Mouse (Mus musculus) lung, adult 2 months (tissue): Measurements from ENCODE around the gene BC048679. TPM values are rescaled to one million over a fixed set of nuclear protein-coding genes. Genes with fewer than 3 reads are reported as not detected.

Experiments used
- DNase-seq: peaks from one replicate; pipeline ENCODE4 v3.0.0; 2022
- H3K4me1 ChIP-seq: fragments of 200-500 bp; 2 replicates; pipeline ENCODE4 v1.6.1; 2011; ENCODE audit warnings: low read length; ENCODE audit not compliant: control insufficient read depth, insufficient read depth
- H3K4me3 ChIP-seq: fragments of 200-500 bp; replicated peaks from 2 replicates; pipeline ENCODE3; 2011; ENCODE audit warnings: low read depth, mild to moderate bottlenecking, control low read depth, low read length; ENCODE audit errors: extremely low read depth
- CTCF ChIP-seq: fragments of 200-500 bp; IDR thresholded peaks from 2 replicates; pipeline ENCODE4 v1.5.1; 2011; ENCODE audit warnings: mild to moderate bottlenecking, low read length, control low read depth; ENCODE audit not compliant: insufficient read depth
- POLR2A ChIP-seq: fragments of 200-500 bp; IDR thresholded peaks from 2 replicates; pipeline ENCODE4 v1.6.1; 2011; ENCODE audit warnings: low read depth, mild to moderate bottlenecking, control low read depth, low read length, borderline replicate concordance; ENCODE audit errors: extremely low read depth
- WGBS: fragments of 180-500 bp; shearing (Covaris S2); methylation state at CpG from one replicate; pipeline ENCODE4 v1.1.7; 2018; 5-methylcytosine and 5-hydroxymethylcytosine counted together
- polyA plus RNA-seq: library from polyadenylated mRNA; depleted of rRNA; stranded (reverse); fragments of >200 nt; gene quantifications from 2 replicates; pipeline ENCODE4 v1.2.3, GENCODE M21; 2012

BC048679 gene
- polyA plus RNA-seq, 1 experiment = not detected

GRCm38 (mm10) chr7:81523008-81523662 lies 25.1 kb upstream of the BC048679 start:
- H3K4me1 ChIP-seq = peaks cover 4% of the 10 kb centered on the region
- under 1% methylated on average over 31 of the region's 31 CpGs for WGBS
- TF ChIP-seq CTCF (no peak), POLR2A (peak; percentile 95)
- DNase-seq = peak; percentile 78
- H3K4me3 ChIP-seq = peak overlapping the region; percentile 92

DNA sequence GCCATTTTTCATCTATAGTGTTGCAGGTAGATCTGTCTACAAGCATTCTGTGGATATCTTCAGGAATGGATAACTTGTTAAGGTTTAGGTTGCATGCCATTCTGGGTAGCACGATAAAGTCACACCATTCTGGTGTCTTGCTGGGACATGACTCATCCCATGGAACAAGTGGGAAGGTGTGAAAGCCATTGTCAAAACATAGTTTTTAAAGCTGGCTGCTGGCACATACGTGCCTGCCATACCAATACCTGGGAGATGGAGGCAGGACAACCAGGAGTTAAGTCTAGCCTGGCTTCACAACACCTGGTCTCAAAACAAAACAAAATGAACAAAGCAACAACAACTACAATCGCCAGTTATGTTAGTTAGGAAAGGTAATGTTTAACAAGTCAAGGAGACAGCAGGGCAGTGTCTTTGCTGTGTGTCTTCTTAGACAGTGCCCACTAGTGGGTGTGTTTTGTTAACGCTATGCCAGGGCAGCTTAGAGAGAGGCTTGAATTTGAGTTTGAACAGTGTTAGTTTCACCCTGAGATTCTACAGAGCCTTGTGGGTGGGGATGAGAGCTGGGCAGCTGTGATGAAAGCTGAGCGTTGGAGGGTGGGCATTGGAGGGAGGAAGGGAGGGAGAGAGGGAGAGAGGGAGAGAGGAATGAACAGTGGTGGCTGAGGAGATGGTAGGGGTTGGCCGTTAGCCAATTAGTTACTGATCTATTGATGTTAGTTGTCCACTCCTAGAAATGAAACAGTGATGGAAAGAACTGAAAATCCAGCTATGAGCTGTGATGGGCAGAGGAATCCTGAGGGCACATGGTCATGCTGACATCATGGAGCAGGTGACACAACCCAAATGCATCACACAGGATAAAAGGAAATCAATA lies 18.3 kb upstream of the BC048679 start:
- TF ChIP-seq POLR2A (no peak), CTCF (no peak)
- H3K4me1 ChIP-seq = no peaks in the 10 kb centered on the region
- DNase-seq = no peak
- WGBS = 54% methylated on average over 6 of the region's 6 CpGs
- no peak overlapping the region for H3K4me3 ChIP-seq

- TF ChIP-seq POLR2A = no peak
- TF ChIP-seq CTCF = no peak
- no peak overlapping the region for H3K4me3 ChIP-seq
- H3K4me1 ChIP-seq = no peaks in the 10 kb centered on the region
- WGBS = 33% methylated on average over 13 of the region's 13 CpGs
- DNase-seq = no peak
Measured at GRCm38 (mm10) chr7:81514906-81515590, 17.0 kb upstream of the BC048679 start.

DNA sequence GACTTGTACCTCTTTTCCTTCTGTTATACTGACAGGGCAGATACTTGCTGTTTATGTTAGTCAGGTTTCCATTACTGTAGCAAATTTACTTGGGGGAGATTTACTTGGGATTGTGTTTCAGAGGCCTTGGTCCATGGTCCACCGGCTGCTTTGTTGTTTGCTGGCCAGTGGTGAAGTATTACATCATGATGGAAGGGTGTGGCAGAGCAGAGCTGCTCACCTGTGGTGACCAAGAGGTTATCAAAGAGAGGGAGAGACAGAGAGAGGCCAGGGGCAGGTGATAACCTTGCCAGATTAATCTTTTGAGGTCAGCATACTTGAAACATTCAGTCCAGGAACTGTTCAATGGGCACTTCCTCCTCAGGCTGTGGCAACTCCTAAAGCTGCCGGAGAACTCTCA lies 3.0 kb upstream of the BC048679 start:
- Histone ChIP-seq H3K4me1 (no peaks in the 10 kb centered on the region), H3K4me3 (no peak overlapping the region)
- TF ChIP-seq CTCF (no peak), POLR2A (no peak)
- DNase-seq = no peak
- WGBS = 47% methylated on average over 2 of the region's 2 CpGs

GRCm38 (mm10) chr7:81497171-81497570 lies 910 bp downstream of the BC048679 start:
- no peaks in the 10 kb centered on the region for H3K4me1 ChIP-seq
- WGBS = 20% methylated on average over 6 of the region's 6 CpGs
- DNase-seq = no peak
- H3K4me3 ChIP-seq = no peak overlapping the region
- TF ChIP-seq POLR2A (no peak), CTCF (no peak)

DNA sequence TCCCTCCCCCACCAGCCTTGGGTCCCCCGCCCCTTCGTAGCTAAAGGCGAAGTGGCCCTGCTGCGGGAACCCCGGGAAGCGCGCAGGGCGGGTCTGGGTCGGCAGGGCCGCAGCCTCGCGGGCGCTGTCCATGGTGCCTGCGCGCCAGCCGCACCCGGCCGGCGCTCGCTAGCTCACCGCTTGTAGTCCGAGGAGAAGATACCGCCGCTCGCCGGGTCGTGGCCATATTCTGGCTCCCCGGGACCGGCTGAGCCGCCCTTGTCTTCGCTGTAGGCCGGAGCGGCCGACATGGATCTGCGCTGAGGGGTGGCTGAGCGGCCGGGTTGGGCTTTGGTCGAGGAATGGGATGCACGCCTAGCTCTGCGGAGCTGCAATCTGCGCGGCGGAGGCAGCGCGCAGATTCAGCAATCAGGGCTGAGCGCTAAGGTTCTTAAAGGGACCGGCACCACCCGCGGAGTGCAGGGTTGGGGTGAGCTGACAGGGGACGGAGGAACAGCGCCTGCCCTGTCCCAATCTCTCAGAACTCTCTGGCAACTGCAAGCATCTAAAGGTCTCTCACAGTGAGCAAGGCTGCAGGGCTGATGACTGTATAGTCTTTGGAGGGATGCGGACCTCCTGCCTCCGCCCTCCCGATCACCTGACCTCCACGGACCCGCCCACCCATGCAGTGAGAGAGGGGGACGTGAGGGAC lies 4.6 kb downstream of the BC048679 start, which contains the start of gene Ap3b2:
Ap3b2 (minus strand) TSS at position 595 of the 691 bp plus-strand sequence.
- H3K4me1 ChIP-seq = no peaks in the 10 kb centered on the region
- DNase-seq = peak; percentile 30
- under 1% methylated on average over 57 of the region's 57 CpGs for WGBS
- H3K4me3 ChIP-seq = no peak within 1 kb of the TSS
- TF ChIP-seq CTCF (no peak), POLR2A (no peak)

DNA sequence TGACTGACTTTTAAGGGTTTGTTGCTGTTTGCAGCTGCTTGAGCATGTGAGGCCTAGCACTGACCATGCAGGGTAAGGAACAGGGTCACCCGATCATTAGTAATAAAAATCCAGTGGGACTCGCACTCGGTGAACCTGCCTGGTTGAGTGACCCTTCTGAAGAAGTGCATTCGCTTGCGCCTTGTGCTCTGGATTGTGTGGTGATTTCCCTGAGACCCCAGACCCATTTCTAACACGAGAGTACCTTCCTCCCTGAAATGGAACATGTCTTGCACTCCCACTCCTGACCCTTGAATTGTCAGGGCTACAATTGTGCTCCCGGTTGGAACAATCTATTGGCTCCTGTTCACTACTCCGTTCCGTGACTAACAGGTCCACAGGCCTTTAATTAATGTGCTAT lies 5.5 kb downstream of the BC048679 start:
- TF ChIP-seq POLR2A (no peak), CTCF (no peak)
- 52% methylated on average over 9 of the region's 9 CpGs for WGBS
- no peak for DNase-seq
- no peak overlapping the region for H3K4me3 ChIP-seq
- H3K4me1 ChIP-seq = no peaks in the 10 kb centered on the region

DNA sequence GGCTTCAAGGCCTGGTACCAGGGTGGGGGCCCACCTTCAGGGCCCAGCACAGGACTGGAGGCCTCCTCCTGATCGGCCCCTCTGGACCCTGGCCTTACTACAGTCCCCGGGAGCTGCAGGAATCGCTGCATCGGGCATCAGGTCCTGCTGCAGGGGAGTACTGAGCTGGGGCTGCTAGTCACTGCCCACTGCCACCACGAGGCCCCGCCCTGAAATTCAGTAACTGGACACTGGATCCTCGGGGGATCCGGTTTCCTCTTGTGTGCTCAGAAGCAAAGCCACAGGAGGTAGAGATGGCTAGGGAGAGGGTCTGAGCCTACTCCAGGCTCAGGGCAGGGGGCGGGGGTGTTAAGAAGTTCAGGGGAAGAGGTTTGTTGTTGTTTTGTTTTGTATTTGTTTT lies 8.4 kb downstream of the BC048679 start:
- Histone ChIP-seq H3K4me1 (no peaks in the 10 kb centered on the region), H3K4me3 (no peak overlapping the region)
- TF ChIP-seq CTCF = no peak
- no peak for TF ChIP-seq POLR2A
- WGBS = 6% methylated on average over 9 of the region's 9 CpGs
- no peak for DNase-seq

DNA sequence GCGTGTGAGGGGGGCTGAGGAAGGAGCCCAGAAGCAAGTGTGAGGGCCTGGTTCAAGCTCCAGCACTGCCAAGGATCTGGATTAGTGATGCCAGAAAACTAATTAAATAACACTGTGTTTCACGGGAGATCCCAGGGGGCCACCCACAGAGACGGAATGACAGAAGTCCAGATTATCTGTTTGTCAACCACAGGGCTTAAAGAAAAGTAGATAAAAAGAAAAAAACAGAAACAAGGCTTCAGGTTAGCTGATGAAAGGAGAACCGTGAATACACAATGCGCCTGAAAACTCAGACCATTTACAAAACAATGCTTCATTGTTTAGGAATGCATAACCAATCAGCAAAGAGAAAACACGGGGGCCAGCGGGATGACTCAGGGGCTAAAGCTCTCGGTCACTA lies 17.3 kb downstream of the BC048679 start:
- WGBS = 11% methylated on average over 8 of the region's 8 CpGs
- DNase-seq = no peak
- no peaks in the 10 kb centered on the region for H3K4me1 ChIP-seq
- no peak overlapping the region for H3K4me3 ChIP-seq
- TF ChIP-seq POLR2A (no peak), CTCF (no peak)
